Mouse (Mus musculus) olfactory bulb, adult 2 months (tissue): ENCODE data around the gene Sik3.

Experiments
- CTCF ChIP-seq: fragments of 200-500 bp; IDR thresholded peaks from 2 replicates; pipeline ENCODE4 v1.5.1; 2012; ENCODE audit warnings: low read depth, mild to moderate bottlenecking, low read length, moderate library complexity; ENCODE audit not compliant: insufficient read depth
- POLR2A ChIP-seq: fragments of 200-500 bp; IDR thresholded peaks from 2 replicates; pipeline ENCODE4 v1.6.1; 2012; ENCODE audit warnings: mild to moderate bottlenecking, low read depth, low read length, moderate library complexity; ENCODE audit not compliant: insufficient read depth

DNA sequence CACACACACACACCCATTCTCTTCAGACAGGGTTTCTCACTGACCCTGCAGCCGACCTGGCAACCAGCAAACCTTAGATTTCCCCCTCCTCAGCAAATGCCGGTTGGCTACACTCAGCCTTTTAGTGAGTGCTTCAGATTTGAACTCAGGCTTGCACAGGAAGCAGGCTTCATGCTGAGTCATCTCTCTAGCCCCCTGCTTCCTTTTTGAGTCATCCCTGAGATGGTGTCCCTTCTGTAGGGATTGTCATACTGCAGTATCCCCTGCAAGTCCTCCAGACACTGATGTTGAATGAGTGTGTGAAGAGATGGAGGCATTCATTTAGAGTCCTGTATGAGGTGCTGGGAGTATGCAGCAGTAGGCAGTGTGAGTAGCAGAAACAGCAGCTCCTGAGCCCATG lies 160.3 kb downstream of the Sik3 start:
- no peak for TF ChIP-seq POLR2A
- no peak for TF ChIP-seq CTCF
